19 mouse cellular contexts compared by ENCODE assay signal in the genomic region with DNA sequence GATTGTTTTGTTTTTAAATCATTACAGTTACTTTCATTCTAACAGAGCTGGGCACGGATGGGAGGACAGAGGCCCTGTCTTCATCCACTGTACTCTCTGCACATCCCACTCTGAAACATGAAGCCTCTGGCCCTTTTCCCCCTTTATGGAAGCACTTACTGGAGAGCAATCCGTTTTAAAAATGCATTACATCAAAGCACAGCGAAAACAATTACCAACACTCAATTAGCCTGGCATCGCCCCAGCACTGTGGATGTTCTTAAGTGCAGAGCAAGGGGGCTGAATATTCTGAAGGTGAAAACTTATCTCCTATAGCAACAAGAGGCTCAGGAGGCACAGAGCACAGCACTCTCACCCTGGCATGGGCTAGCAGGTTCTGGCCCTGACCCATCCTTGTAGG.
DNase-seq lines count a peak whose midpoint lies in the region; ATAC-seq and TF ChIP-seq lines count a peak whose summit lies in the region.
"Had no signal": no experiment of that assay in that cellular context is flagged by ENCODE, and none has a peak within 500 bp of the region (broad histone marks: within the 10 kb centered on the region; RNA-seq: fewer than 3 reads in every experiment).

No protein-coding gene starts in this region.

- H3K4me3 ChIP-seq in forebrain, embryonic 14.5 days (ENCODE audit: low read depth, low read length): no peak overlapping the region
- no peak overlapping the region for H3K4me3 ChIP-seq in forebrain, embryonic 11.5 days (ENCODE audit: low read depth, low read length)
- H3K4me3 ChIP-seq in kidney, postnatal 0 days (replicated peaks; ENCODE audit: low read depth, low read length): no peak overlapping the region
- H3K4me3 ChIP-seq in kidney, adult 2 months (ENCODE audit: insufficient read depth, low read depth, low read length): no peak overlapping the region
- no peak overlapping the region for H3K4me3 ChIP-seq in midbrain, embryonic 14.5 days (replicated peaks; ENCODE audit: low read depth, low read length)
- H3K4me3 ChIP-seq in midbrain, embryonic 15.5 days: no peak overlapping the region
- H3K4me3 ChIP-seq: limb, embryonic 12.5 days; neural tube, embryonic 12.5 days had no signal

- H3K27me3 ChIP-seq in forebrain, embryonic 14.5 days (replicated peaks; ENCODE audit: control insufficient read depth, insufficient read depth, low read length): no peaks in the 10 kb centered on the region
- no peaks in the 10 kb centered on the region for H3K27me3 ChIP-seq in forebrain, embryonic 11.5 days (ENCODE audit: control insufficient read depth, insufficient read depth, low read length)
- no peaks in the 10 kb centered on the region for H3K27me3 ChIP-seq in kidney, postnatal 0 days (ENCODE audit: insufficient read depth, low read length)
- H3K27me3 ChIP-seq in kidney, adult 2 months (replicated peaks; ENCODE audit: control insufficient read depth, insufficient read depth, low read length): no peaks in the 10 kb centered on the region
- no peaks in the 10 kb centered on the region for H3K27me3 ChIP-seq in midbrain, embryonic 14.5 days (ENCODE audit: control insufficient read depth, insufficient read depth, low read length)
- no peaks in the 10 kb centered on the region for H3K27me3 ChIP-seq in midbrain, embryonic 15.5 days (replicated peaks)
- H3K27me3 ChIP-seq: limb, embryonic 12.5 days; neural tube, embryonic 12.5 days had no signal

- 26% methylated on average over 4 of the region's 4 CpGs for WGBS in forebrain, embryonic 14.5 days
- WGBS in forebrain, embryonic 11.5 days: 64% methylated on average over 4 of the region's 4 CpGs
- 33% methylated on average over 4 of the region's 4 CpGs for WGBS in kidney, postnatal 0 days
- 56% methylated on average over 4 of the region's 4 CpGs for WGBS in kidney, adult 2 months
- WGBS in midbrain, embryonic 14.5 days: 57% methylated on average over 4 of the region's 4 CpGs
- 59% methylated on average over 4 of the region's 4 CpGs for WGBS in midbrain, embryonic 15.5 days

- peaks cover 3% of the 10 kb centered on the region; the same call in 1 of the 2 replicates for H3K4me1 ChIP-seq in forebrain, embryonic 14.5 days (ENCODE audit: control insufficient read depth, insufficient read depth, low read length)
- no peaks in the 10 kb centered on the region for H3K4me1 ChIP-seq in forebrain, embryonic 11.5 days (replicated peaks; ENCODE audit: control insufficient read depth, insufficient read depth, low read length)
- no peaks in the 10 kb centered on the region for H3K4me1 ChIP-seq in kidney, postnatal 0 days (replicated peaks; ENCODE audit: insufficient read depth, low read length)
- no peaks in the 10 kb centered on the region for H3K4me1 ChIP-seq in kidney, adult 2 months (ENCODE audit: control insufficient read depth, insufficient read depth, low read length)
- H3K4me1 ChIP-seq in midbrain, embryonic 14.5 days (ENCODE audit: control insufficient read depth, insufficient read depth, low read length): no peaks in the 10 kb centered on the region
- no peaks in the 10 kb centered on the region; the same call in 1 of the 2 replicates for H3K4me1 ChIP-seq in midbrain, embryonic 15.5 days
- H3K4me1 ChIP-seq: limb, embryonic 12.5 days; neural tube, embryonic 12.5 days had no signal

- no peak overlapping the region for H3K27ac ChIP-seq in forebrain, embryonic 14.5 days (ENCODE audit: low read depth, low read length)
- H3K27ac ChIP-seq in forebrain, embryonic 11.5 days (ENCODE audit: low read depth, low read length): no peak overlapping the region
- no peak overlapping the region for H3K27ac ChIP-seq in kidney, postnatal 0 days
- H3K27ac ChIP-seq in kidney, adult 2 months (ENCODE audit: insufficient read depth, low read depth, low read length): no peak overlapping the region
- H3K27ac ChIP-seq in midbrain, embryonic 14.5 days (replicated peaks; ENCODE audit: low read depth, low read length): no peak overlapping the region
- H3K27ac ChIP-seq in midbrain, embryonic 15.5 days: no peak overlapping the region
- H3K27ac ChIP-seq: limb, embryonic 12.5 days; macrophage; neural tube, embryonic 12.5 days had no signal

- TF ChIP-seq POLR2A in kidney, adult 2 months (IDR thresholded peaks at IDR 0.05; ENCODE audit: low read depth, low read length): no peak

- no peak overlapping the region for H3K9ac ChIP-seq in forebrain, embryonic 14.5 days (ENCODE audit: low read length)
- no peak overlapping the region for H3K9ac ChIP-seq in forebrain, embryonic 11.5 days (ENCODE audit: low read length)
- no peak overlapping the region for H3K9ac ChIP-seq in kidney, postnatal 0 days (ENCODE audit: low read depth, low read length)
- H3K9ac ChIP-seq in midbrain, embryonic 14.5 days (replicated peaks; ENCODE audit: low read length): no peak overlapping the region
- no peak overlapping the region for H3K9ac ChIP-seq in midbrain, embryonic 15.5 days
- H3K9ac ChIP-seq: limb, embryonic 12.5 days; liver, postnatal 0 days; neural tube, embryonic 12.5 days had no signal

- H3K4me2 ChIP-seq in forebrain, embryonic 14.5 days (ENCODE audit: low read length): no peak overlapping the region
- H3K4me2 ChIP-seq in forebrain, embryonic 11.5 days (ENCODE audit: low read depth, low read length, severe bottlenecking): no peak overlapping the region
- H3K4me2 ChIP-seq in kidney, postnatal 0 days (ENCODE audit: low read length): no peak overlapping the region
- H3K4me2 ChIP-seq in midbrain, embryonic 14.5 days (ENCODE audit: low read length): no peak overlapping the region
- H3K4me2 ChIP-seq in midbrain, embryonic 15.5 days: no peak overlapping the region
- H3K4me2 ChIP-seq: limb, embryonic 12.5 days; liver, embryonic 11.5 days; neural tube, embryonic 12.5 days had no signal

- no peak for TF ChIP-seq CTCF in kidney, postnatal 0 days (IDR thresholded peaks at IDR 0.05; ENCODE audit: low read depth)
- TF ChIP-seq CTCF in kidney, adult 2 months (conservative IDR thresholded peaks at IDR 0.05; ENCODE audit: insufficient read depth, insufficient read length, low read depth, low read length): no peak

- ATAC-seq in forebrain, embryonic 14.5 days: no peak
- no peak for ATAC-seq in forebrain, embryonic 11.5 days (replicated peaks; ENCODE audit: low FRiP score)
- no peak for ATAC-seq in kidney, postnatal 0 days (replicated peaks; ENCODE audit: low FRiP score, low read depth)
- no peak for ATAC-seq in midbrain, embryonic 14.5 days (ENCODE audit: low FRiP score, low TSS enrichment)
- ATAC-seq in midbrain, embryonic 15.5 days (replicated peaks): no peak
- ATAC-seq: inflammation-experienced regulatory T-cells, adult 6 months; liver, postnatal 0 days had no signal

- peak; percentile 65 for DNase-seq in forebrain, embryonic 14.5 days (ENCODE audit: low spot score)
- DNase-seq in forebrain, embryonic 11.5 days (ENCODE audit: low spot score): no peak
- DNase-seq in kidney, postnatal 0 days (ENCODE audit: low spot score): peak; percentile 29
- no peak for DNase-seq in kidney, adult 2 months
- peak; percentile 33 for DNase-seq in midbrain, embryonic 14.5 days
- peak; percentile 26 for DNase-seq in right cerebral cortex, postnatal 4 days
- no peak for DNase-seq in right cerebral cortex, postnatal 25 days
- DNase-seq: adrenal gland, postnatal 36 days; cerebellum, adult 18-20 months; cerebellum, postnatal 36 days; kidney, adult 18-20 months; kidney, postnatal 10 days; liver, postnatal 0 days had no signal

- H3K36me3 ChIP-seq in forebrain, embryonic 14.5 days (ENCODE audit: control insufficient read depth, insufficient read depth, low read length): no peaks in the 10 kb centered on the region
- no peaks in the 10 kb centered on the region for H3K36me3 ChIP-seq in forebrain, embryonic 11.5 days (ENCODE audit: control insufficient read depth, insufficient read depth, low read length)
- H3K36me3 ChIP-seq in kidney, postnatal 0 days (ENCODE audit: insufficient read depth, low read length): no peaks in the 10 kb centered on the region
- no peaks in the 10 kb centered on the region for H3K36me3 ChIP-seq in kidney, adult 2 months (ENCODE audit: control insufficient read depth, insufficient read depth, low read length)
- H3K36me3 ChIP-seq in midbrain, embryonic 14.5 days (ENCODE audit: control insufficient read depth, insufficient read depth, low read length): no peaks in the 10 kb centered on the region
- no peaks in the 10 kb centered on the region for H3K36me3 ChIP-seq in midbrain, embryonic 15.5 days (replicated peaks)
- H3K36me3 ChIP-seq: limb, embryonic 12.5 days; neural tube, embryonic 12.5 days had no signal

- H3K9me3 ChIP-seq in forebrain, embryonic 14.5 days (replicated peaks; ENCODE audit: control insufficient read depth, low read length): no peaks in the 10 kb centered on the region
- H3K9me3 ChIP-seq in forebrain, embryonic 11.5 days (ENCODE audit: control insufficient read depth, low read length): no peaks in the 10 kb centered on the region
- no peaks in the 10 kb centered on the region for H3K9me3 ChIP-seq in kidney, postnatal 0 days (replicated peaks; ENCODE audit: low read length)
- H3K9me3 ChIP-seq in midbrain, embryonic 14.5 days (ENCODE audit: control insufficient read depth, low read length): no peaks in the 10 kb centered on the region
- no peaks in the 10 kb centered on the region for H3K9me3 ChIP-seq in midbrain, embryonic 15.5 days
- H3K9me3 ChIP-seq: limb, embryonic 12.5 days; neural tube, embryonic 12.5 days had no signal

Comparison
In these comparisons a context has a peak if more than half of its experiments do, and no peak if none do; other contexts are left out.
1. DNase-seq: peak in forebrain, embryonic 14.5 days (single experiment), kidney, postnatal 0 days (single experiment), midbrain, embryonic 14.5 days (single experiment) and right cerebral cortex, postnatal 4 days (single experiment); none in forebrain, embryonic 11.5 days (single experiment), kidney, adult 2 months (single experiment) and right cerebral cortex, postnatal 25 days (single experiment).